Mouse (Mus musculus): ENCODE results near the gene Ifnz.
"Not testable (repeated sequence)": the region's sequence is repeated elsewhere in the genome, so short reads cannot be mapped to it uniquely, and the experiment has no call there.

- not testable (repeated sequence) for TF ChIP-seq POLR2A (IDR thresholded peaks at IDR 0.05; ENCODE audit: low read depth, low read length); CTCF (conservative IDR thresholded peaks at IDR 0.05; ENCODE audit: insufficient read depth, insufficient read length, low read depth, low read length)
These were observed 17.4 kb downstream of the Ifnz start, which contains the start of gene Gm13285 for GRCm38 (mm10) chr4:88799365-88799764.

Measured in kidney, adult 2 months (tissue).